Mouse (Mus musculus): ENCODE measurements at regions not wholly inside any gene's neighbourhood (a gene's known extent, or its start where the extent isn't known, plus 50 kb on each side); places are given as distances from the start of the nearest gene placed in this dataset.

DNA sequence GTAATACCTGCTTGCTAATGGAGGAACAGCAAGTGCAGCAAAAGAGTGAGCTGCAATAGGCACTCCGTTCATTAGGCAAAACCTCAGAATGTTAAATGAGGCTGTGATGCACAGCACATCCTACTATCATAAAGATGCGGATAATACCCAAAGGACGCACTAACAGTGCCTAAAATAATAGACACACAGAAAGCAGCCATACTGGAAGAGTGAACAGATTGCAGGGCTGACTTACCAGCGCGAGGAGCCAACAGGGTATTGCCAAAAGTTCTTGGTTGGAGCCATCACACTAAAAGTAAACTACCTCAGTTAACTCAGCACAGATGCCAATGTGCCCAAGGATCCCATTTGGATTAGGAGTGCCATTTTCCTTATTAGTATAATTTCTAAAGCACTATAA is 115.5 kb upstream of the Pou1f1 start:
- TF ChIP-seq ZC3H11A (IDR thresholded peaks at IDR 0.05; ENCODE audit: borderline replicate concordance, low read depth, low read length) (no peak), MAFK (IDR thresholded peaks at IDR 0.05; ENCODE audit: insufficient read depth, low read depth, low read length) (no peak)

Data from ES-E14 (cell line).